Mouse (Mus musculus) embryonic fibroblast, embryonic 13.5 days (primary cell): ENCODE measurements around the gene Nab2. TPM values are rescaled to one million over a fixed set of nuclear protein-coding genes. Genes with fewer than 3 reads are reported as not detected.
A peak's percentile ranks its signal among the peaks of the same experiment; 100 is the strongest.

ENCODE experiments used
- H3K27ac ChIP-seq: 2 replicates; pipeline ENCODE4 v1.5.1; 2012; ENCODE audit warnings: low read length, control low read depth, inconsistent platforms; ENCODE audit not compliant: insufficient read depth
- H3K4me1 ChIP-seq: 2 replicates; pipeline ENCODE4 v1.6.1; 2011; ENCODE audit warnings: low read length; ENCODE audit not compliant: control insufficient read depth, insufficient read depth
- H3K4me3 ChIP-seq: 2 replicates; pipeline ENCODE4 v1.5.1; 2011; ENCODE audit warnings: mild to moderate bottlenecking, control low read depth, low read length; ENCODE audit not compliant: insufficient read depth
- CTCF ChIP-seq: IDR thresholded peaks from 2 replicates; pipeline ENCODE4 v1.5.1; 2011; ENCODE audit warnings: mild to moderate bottlenecking, control low read depth, low read length, moderate library complexity, borderline replicate concordance; ENCODE audit not compliant: insufficient read depth
- POLR2A ChIP-seq: IDR thresholded peaks from 2 replicates; pipeline ENCODE4 v1.6.1; 2011; ENCODE audit warnings: low read depth, mild to moderate bottlenecking, control low read depth, low read length, moderate library complexity
- polyA plus RNA-seq: library from polyadenylated mRNA; stranded (reverse); fragments of >200 nt; gene quantifications from 2 replicates; pipeline ENCODE4 v1.2.4, GENCODE M21; 2011; ENCODE audit warnings: low read depth; ENCODE audit not compliant: missing spikeins, insufficient read length

Gene Nab2
- polyA plus RNA-seq, 1 experiment = 69.7 TPM

DNA sequence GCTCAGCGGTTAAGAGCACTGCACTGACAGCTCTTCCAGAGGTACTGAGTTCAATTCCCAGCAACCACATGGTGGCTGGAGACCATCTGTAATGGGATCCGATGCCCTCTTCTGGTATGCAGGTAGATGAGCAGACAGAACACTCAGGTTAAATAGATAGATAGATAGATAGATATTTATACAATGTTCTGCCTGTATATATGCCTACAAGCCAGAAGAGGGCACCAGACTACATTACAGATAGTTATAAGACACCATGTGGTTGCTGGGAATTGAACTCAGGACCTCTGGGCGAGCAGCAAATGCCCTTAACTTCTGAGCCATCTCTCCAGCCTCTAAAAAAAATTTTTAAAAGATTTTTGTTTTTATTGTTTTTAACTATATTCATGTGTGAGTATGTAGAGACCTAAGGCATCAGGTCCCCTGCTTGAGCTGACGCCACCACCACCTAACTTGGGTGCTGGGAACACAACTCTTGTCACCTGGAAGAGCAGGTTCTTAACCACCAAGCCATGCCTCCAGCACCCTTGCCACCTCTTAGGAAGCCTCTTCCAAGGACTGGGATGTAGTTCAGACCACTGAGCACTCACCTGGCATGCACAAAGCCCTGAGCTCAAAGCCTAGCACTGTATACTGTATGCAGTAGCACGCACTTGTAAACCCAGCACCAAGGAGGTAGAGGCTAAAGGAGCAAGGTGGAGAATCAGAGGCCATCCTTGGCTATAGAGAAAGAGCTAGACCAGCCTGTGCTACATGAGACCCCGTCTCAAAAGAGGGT is 44.7 kb downstream of the Nab2 start:
- Histone ChIP-seq H3K4me3 (no peak overlapping the region), H3K27ac (no peak overlapping the region), H3K4me1 (no peaks in the 10 kb centered on the region)
- TF ChIP-seq CTCF (no peak), POLR2A (no peak)

DNA sequence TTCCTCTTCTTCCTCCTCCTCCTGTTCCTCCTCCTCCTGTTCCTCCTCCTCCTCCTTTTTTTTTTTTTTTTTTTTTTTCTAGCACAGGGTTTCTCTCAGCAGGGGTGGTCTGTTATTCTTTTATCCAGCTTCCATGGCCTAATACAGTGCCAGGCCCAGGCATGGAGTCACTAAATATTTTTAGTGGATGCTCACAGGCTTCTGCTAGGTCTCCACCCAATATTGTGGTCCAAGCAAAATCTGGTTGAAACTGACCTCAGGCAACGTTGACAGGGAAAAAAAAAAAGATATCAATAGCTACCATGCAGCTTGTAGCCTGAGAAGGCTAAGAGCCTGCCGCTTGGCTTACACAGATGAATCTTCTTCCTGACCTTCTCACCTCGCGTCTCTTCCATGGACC is 45.7 kb downstream of the Nab2 start:
- H3K4me3 ChIP-seq = no peak overlapping the region
- H3K27ac ChIP-seq = peak overlapping the region; percentile 99
- TF ChIP-seq POLR2A (no peak; the same call in 1 of the 2 replicates), CTCF (no peak)
- H3K4me1 ChIP-seq = no peaks in the 10 kb centered on the region; the same call in 1 of the 2 replicates

DNA sequence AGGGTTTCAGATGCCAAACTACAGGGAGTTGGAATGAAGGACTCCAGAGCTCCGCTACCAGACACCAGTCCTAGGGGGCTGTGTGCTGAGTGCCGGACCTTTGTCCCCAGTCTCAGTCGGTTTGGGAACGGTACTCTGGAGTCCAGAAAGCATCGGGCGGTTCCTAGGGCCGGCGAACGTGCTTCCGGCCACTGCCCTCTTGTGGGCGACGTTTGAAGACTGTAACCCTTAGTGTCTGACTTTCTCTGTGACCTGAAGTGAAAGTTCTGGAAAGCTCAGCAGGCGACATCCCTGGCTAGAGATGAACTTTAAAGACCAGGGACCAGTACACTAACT is 46.3 kb downstream of the Nab2 start:
- Histone ChIP-seq H3K4me3 (peak overlapping the region; percentile 16), H3K4me1 (peaks cover 6% of the 10 kb centered on the region), H3K27ac (peak overlapping the region; percentile 99)
- TF ChIP-seq POLR2A (no peak; the same call in 1 of the 2 replicates), CTCF (peak; percentile 45; the same call in 1 of the 2 replicates)

DNA sequence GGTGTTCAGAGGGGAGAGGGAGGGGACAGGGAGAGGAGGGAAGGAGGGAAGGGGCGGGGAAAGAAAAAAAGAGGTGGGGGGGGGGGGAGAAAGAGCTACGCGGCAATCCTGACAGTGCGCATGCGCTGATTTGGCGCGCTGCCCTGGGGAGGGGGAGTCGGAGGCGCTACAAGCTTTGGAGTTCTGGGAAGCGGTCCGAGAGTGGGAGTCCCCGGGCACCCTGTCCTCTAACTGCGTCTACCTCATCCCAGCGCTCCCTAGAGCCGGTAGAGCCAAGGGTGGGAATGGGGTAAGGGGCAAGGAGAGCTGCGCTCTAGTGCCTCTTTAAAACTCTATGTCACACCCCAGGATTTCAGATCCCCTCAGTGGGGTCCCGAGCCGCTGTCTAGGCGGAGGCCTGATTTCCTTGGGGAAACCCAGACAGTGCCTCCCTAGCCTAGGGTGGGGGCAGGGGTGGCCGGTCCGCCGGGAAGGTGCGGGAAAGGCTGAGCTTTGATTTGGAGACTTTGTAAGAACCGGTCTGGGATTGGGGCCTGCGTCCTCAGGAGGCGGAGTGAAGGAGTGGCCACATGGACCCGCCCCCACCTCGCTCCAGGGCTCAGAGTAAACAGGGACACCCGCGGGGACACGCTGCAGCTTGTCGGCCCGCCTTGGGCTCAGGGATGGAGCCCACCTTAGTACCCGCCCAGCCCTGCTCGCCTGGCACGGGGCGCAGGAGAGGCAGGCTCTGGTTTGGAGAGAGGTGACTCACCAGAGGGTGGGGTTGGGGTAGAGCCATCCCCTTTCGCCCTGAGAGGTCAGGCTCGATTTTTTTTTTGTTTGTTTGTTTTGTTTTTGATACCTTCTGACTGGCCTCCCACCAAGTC is 46.9 kb downstream of the Nab2 start:
- Histone ChIP-seq H3K27ac (peak overlapping the region; percentile 99), H3K4me1 (peaks cover 7% of the 10 kb centered on the region), H3K4me3 (peak overlapping the region; percentile 63)
- no peak for TF ChIP-seq CTCF
- TF ChIP-seq POLR2A = peak; percentile 72

DNA sequence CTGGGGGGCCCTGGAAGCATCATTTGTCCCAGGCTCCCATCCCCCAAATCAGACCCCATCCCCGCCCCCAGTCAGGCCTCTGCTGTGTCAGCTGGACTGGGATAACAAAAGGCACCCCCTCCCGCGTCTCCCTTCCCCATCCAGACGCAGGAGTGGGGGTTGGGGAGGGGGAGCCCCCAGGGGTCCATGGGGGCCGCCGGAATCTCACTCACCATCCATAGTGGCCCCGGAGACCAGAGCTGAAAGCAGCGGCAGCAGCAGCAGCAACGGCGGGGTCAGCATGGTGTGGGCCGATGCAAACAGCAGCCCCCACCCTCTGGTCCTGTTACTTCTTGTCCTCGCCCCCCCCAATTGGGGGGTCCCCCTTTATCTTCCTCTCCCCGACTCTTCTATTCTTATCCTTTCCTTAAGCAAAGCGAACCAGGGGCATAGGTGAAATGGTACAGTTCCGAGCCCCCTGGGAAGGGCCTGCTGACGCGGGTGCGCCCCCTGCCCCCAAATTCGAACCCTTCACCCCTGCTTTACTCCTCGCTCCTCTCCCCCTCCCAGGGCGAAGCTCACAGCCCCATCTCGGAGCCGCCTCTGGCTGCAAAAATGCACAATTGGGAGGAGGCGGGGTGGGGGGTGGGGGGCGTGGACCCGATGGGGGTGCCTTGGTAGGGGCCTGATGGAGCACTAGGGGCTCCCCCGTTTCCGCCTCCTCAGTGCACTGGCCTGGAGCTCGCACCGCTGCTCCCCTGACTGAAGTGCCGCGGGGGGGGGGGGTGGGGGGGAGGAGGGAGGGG is 47.8 kb downstream of the Nab2 start, which contains the start of gene Lrp1:
Gene Lrp1, minus strand, starts transcription at position 743 of the 785 bp plus-strand sequence.
- Histone ChIP-seq H3K4me1 (peaks cover 11% of the 10 kb centered on the region), H3K27ac (peak within 1 kb of the TSS; percentile 99), H3K4me3 (peak within 1 kb of the TSS; percentile 81)
- TF ChIP-seq CTCF (no peak), POLR2A (peak; percentile 76)

DNA sequence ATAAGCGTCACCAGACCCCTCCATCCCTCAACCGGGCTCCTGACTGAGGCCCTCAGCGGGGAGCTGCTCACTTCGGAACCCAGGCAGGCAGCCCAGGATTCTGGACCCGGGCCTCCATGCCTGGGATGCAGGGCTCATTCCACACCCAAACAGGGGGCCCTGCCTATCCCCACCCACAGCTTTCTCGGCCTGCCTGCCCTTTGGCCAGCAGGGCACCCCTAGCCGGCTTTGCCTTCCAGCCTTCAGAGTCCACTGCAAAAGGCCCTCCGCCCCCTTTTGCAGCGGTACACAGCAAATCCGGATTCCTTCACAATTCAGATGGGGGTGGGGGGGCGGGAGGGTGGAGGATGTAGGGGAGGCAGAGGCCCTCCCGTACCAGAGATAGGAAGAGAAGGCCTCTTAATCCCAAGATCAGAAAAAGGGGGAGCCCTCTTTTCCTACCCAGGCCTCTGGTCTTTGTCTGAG is 48.4 kb downstream of the Nab2 start:
- TF ChIP-seq POLR2A (peak; percentile 37; the same call in 1 of the 2 replicates), CTCF (no peak)
- peaks cover 17% of the 10 kb centered on the region for H3K4me1 ChIP-seq
- peak overlapping the region; percentile 81 for H3K4me3 ChIP-seq
- peak overlapping the region; percentile 97 for H3K27ac ChIP-seq

DNA sequence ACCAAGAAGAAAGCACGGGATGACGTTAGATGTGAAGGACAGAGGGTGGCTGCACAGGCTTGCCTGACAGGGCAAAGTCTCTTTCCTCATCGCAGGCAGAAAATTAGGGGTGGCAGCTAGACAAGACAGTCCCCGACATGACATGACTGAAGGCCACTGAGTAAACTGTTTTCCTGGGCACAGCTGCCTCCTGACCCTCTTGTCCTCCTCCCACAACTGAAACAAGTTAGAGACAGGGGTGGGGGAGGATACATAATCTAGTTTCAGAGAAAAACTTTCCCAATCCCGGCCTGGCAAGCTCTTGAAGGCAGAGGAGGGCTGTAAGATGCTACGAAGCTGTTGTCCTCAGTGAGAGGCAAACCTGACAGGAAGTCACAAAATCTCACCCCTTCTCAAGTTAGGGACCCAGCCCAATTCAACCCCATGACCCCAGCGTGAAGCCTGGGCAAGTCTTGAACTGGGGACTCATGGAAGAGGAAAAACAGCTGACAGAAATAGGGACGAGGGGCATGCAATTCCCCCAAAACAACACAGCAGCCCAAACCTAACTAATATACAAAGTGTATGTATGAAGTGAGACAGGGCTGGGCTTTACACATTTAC is 49.1 kb downstream of the Nab2 start:
- TF ChIP-seq POLR2A = peak; percentile 31; the same call in 1 of the 2 replicates
- no peak for TF ChIP-seq CTCF
- H3K4me3 ChIP-seq = peak overlapping the region; percentile 81
- H3K4me1 ChIP-seq = peaks cover 21% of the 10 kb centered on the region
- peak overlapping the region; percentile 97 for H3K27ac ChIP-seq

DNA sequence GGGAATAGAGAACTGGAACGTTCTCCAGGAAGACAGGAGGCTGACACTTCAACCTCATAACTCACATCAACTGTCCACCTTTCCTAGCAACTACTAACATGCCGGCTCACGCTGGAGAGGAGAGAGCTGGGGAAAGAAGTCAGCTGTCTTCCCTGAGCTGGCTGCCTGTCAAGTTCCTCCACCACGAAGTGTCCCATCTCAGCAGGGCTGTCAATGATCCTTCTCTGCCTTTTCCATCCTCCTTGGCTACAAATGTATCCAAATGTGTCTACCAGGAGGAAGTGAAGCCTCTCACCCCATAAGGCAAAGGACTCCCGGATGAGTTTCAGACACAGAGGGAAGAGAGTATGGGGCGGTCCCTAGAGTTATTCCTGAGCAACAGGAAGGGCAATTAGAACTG is 50.2 kb downstream of the Nab2 start:
- TF ChIP-seq POLR2A (no peak), CTCF (no peak)
- peak overlapping the region; percentile 81 for H3K4me3 ChIP-seq
- H3K4me1 ChIP-seq = peaks cover 24% of the 10 kb centered on the region
- peak overlapping the region; percentile 97 for H3K27ac ChIP-seq

DNA sequence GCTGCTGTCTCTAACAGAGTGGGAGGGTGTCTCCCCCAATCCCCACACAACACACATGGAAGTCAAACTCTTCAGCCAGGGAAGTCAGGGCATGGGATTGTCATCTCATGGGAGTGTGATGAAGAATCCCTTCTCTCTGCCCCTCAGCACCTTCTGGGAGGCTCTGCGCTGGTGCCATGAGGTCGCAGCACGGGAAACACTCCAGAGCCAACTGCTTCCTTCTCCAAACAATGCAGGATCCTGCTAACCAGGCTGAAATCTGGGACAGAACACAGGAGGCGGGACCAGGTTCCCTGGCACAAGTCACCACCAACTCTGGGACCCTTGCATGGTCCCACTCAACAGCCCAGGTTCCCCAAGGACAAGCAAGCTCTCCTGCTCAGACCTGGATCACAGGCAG is 51.1 kb downstream of the Nab2 start:
- TF ChIP-seq POLR2A = no peak; the same call in 1 of the 2 replicates
- no peak for TF ChIP-seq CTCF
- peaks cover 24% of the 10 kb centered on the region for H3K4me1 ChIP-seq
- H3K4me3 ChIP-seq = no peak overlapping the region
- H3K27ac ChIP-seq = peak overlapping the region; percentile 97
